Mouse (Mus musculus) heart, embryonic 12.5 days (tissue): ENCODE measurements at regions not wholly inside any gene's neighbourhood (a gene's known extent, or its start where the extent isn't known, plus 50 kb on each side); places are given as distances from the start of the nearest gene placed in this dataset.

ENCODE experiments used
- ATAC-seq: fragments of 200-750 bp; cut with Nextera tagmentation; 2 replicates; pipeline ENCODE4 v1.8.0; 2017; ENCODE audit warnings: moderate TSS enrichment, moderate library complexity; ENCODE audit not compliant: insufficient number of reproducible peaks, low FRiP score
- H3K27ac ChIP-seq: fragments of 300-500 bp; sonication (generic); 2 replicates; pipeline ENCODE4 v1.5.1; 2016; ENCODE audit warnings: mild to moderate bottlenecking, moderate library complexity; ENCODE audit not compliant: poor library complexity, severe bottlenecking
- H3K27me3 ChIP-seq: fragments of 300-500 bp; sonication (generic); replicated peaks from 2 replicates; pipeline ENCODE4 v1.6.1; 2016; ENCODE audit warnings: mild to moderate bottlenecking, moderate library complexity
- H3K36me3 ChIP-seq: fragments of 300-500 bp; sonication (generic); 2 replicates; pipeline ENCODE4 v1.6.1; 2016; ENCODE audit warnings: mild to moderate bottlenecking, moderate library complexity
- H3K4me1 ChIP-seq: fragments of 300-500 bp; sonication (generic); replicated peaks from 2 replicates; pipeline ENCODE4 v1.6.1; 2016; ENCODE audit warnings: mild to moderate bottlenecking
- H3K4me2 ChIP-seq: fragments of 300-500 bp; sonication (generic); 2 replicates; pipeline ENCODE4 v1.6.1; 2016; ENCODE audit warnings: mild to moderate bottlenecking, moderate library complexity
- H3K4me3 ChIP-seq: fragments of 300-500 bp; sonication (generic); 2 replicates; pipeline ENCODE4 v1.5.1; 2016; ENCODE audit warnings: mild to moderate bottlenecking
- H3K9ac ChIP-seq: fragments of 300-500 bp; sonication (generic); 2 replicates; pipeline ENCODE4 v1.6.1; 2016; ENCODE audit warnings: mild to moderate bottlenecking, moderate library complexity
- H3K9me3 ChIP-seq: fragments of 300-500 bp; sonication (generic); replicated peaks from 2 replicates; pipeline ENCODE4 v1.6.1; 2016; ENCODE audit warnings: mild to moderate bottlenecking, moderate library complexity
- WGBS: fragments of 180-500 bp; shearing (Covaris S2); methylation state at CpG from one replicate; pipeline ENCODE4 v1.1.7; 2016; 5-methylcytosine and 5-hydroxymethylcytosine counted together

DNA sequence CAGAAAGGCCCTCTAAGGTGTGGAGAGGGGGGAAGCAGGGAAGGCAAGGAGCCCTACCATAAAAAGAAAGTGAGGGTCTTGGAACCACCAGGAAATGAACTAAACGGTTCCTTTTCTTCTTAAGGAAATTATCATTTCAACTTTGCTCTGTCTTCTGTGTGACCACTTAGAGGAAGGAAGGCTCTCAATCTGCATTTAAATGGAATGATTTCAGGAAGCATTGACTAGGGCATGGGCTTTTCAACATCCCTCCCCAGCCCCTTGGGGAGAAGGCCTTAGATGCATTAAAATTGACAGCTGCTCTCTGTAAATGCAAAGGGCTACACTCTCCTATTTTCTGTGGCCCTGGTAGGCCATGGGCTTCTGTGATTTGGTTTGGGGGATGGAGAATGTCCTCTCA is 103.5 kb upstream of the Kirrel3 start:
- no peak for ATAC-seq
- Histone ChIP-seq H3K4me1 (no peaks in the 10 kb centered on the region), H3K27ac (no peak overlapping the region), H3K4me2 (no peak overlapping the region), H3K36me3 (no peaks in the 10 kb centered on the region), H3K9ac (no peak overlapping the region), H3K9me3 (no peaks in the 10 kb centered on the region), H3K4me3 (no peak overlapping the region), H3K27me3 (no peaks in the 10 kb centered on the region)
- WGBS = 45% methylated on average over 1 of the region's 1 CpGs

- no peak overlapping the region for H3K9ac ChIP-seq
- ATAC-seq = no peak
- H3K4me2 ChIP-seq = no peak overlapping the region
- H3K4me1 ChIP-seq = no peaks in the 10 kb centered on the region
- H3K27ac ChIP-seq = no peak overlapping the region
- H3K36me3 ChIP-seq = no peaks in the 10 kb centered on the region
- H3K27me3 ChIP-seq = no peaks in the 10 kb centered on the region
- no peaks in the 10 kb centered on the region for H3K9me3 ChIP-seq
- no peak overlapping the region for H3K4me3 ChIP-seq
- WGBS = 41% methylated on average over 4 of the region's 4 CpGs
Measured at GRCm38 (mm10) chr9:34386071-34386470, 99.6 kb upstream of the Kirrel3 start.

- ATAC-seq = no peak
- H3K4me2 ChIP-seq = no peak overlapping the region
- H3K9ac ChIP-seq = no peak overlapping the region
- no peak overlapping the region for H3K27ac ChIP-seq
- H3K9me3 ChIP-seq = no peaks in the 10 kb centered on the region
- WGBS = 55% methylated on average over 6 of the region's 6 CpGs
- H3K27me3 ChIP-seq = no peaks in the 10 kb centered on the region
- no peaks in the 10 kb centered on the region for H3K36me3 ChIP-seq
- peaks cover 22% of the 10 kb centered on the region for H3K4me1 ChIP-seq
- no peak overlapping the region for H3K4me3 ChIP-seq
Measured at GRCm38 (mm10) chr9:34393042-34393441, 92.7 kb upstream of the Kirrel3 start.

DNA sequence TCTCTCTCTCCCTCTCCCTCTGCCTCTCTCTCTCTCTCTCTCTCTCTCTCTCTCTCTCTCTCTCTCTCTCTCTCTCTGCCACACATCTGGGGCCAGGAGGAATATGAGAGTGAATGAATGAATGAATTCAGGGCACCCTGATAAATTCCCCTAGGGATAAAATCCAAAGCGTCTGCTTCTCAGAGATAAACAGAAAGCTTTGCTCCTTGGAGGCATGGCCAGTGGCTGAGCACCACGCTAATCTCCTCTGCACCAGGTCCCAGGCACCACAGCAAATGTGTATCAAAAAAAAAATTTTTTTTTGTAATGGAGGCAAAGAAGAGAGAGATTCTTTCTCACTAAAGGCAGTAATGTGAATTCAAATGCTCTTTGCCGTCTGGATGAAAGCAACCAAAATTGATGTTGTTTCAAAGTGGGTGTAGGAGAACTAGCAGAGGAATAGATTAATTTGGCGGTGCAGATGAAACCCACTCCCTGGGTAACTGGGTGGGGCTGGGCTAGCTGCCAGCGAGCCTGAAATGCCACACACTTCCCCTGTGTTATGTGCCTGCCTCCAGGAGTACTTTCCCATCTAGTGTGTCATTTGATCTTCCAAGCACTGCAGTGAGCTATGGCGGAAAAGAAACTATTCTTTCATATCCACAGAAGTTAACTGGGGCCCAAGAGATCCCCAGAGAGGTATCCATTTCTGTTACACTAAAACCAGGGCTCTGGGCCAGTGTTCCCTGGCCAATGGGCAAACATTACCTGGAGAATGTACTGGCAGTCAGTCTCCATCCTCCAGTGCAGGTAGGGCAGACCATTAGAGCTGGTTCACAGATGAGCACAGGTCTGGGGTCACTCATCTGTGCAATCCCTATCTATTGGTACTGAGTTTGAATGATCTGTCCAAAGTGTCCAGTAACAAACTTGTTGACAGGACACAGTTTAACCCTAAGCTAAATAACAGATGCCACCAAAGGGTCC is 89.6 kb upstream of the Kirrel3 start:
- H3K27ac ChIP-seq = no peak overlapping the region
- no peak overlapping the region for H3K9ac ChIP-seq
- H3K4me1 ChIP-seq = peaks cover 23% of the 10 kb centered on the region
- H3K27me3 ChIP-seq = no peaks in the 10 kb centered on the region
- no peak overlapping the region for H3K4me2 ChIP-seq
- no peaks in the 10 kb centered on the region for H3K36me3 ChIP-seq
- ATAC-seq = no peak
- H3K9me3 ChIP-seq = no peaks in the 10 kb centered on the region
- 25% methylated on average over 6 of the region's 6 CpGs for WGBS
- H3K4me3 ChIP-seq = no peak overlapping the region

- H3K4me1 ChIP-seq = no peaks in the 10 kb centered on the region
- H3K27ac ChIP-seq = no peak overlapping the region
- no peaks in the 10 kb centered on the region for H3K9me3 ChIP-seq
- H3K36me3 ChIP-seq = no peaks in the 10 kb centered on the region
- H3K4me3 ChIP-seq = no peak overlapping the region
- 75% methylated on average over 4 of the region's 4 CpGs for WGBS
- H3K4me2 ChIP-seq = no peak overlapping the region
- ATAC-seq = no peak
- peaks cover 4% of the 10 kb centered on the region; the same call in 1 of the 2 replicates for H3K27me3 ChIP-seq
- no peak overlapping the region for H3K9ac ChIP-seq
Measured at GRCm38 (mm10) chr9:34411699-34412098, 74.0 kb upstream of the Kirrel3 start.

DNA sequence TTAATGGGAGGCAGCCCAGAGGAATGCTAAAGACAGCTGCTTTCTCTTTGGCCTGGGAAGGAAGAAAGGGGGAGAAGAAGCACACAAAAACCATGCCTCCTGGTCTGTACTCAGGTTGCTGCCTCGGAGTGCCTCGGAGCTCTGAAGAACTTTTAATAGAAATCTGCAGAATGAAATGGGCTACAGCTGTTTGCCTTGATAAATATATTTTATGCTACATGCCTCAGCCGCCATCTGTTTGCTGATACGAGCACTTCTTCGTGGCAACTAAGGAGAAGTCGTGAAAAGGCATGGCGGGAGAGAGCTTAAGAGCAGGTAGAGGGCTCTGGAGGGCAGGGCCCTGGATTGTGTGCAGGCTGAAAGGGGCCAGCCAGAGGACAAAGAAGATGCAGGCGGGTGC is 69.5 kb upstream of the Kirrel3 start:
- Histone ChIP-seq H3K9me3 (no peaks in the 10 kb centered on the region), H3K4me3 (no peak overlapping the region), H3K36me3 (no peaks in the 10 kb centered on the region), H3K27me3 (peaks cover 9% of the 10 kb centered on the region; the same call in 1 of the 2 replicates), H3K9ac (no peak overlapping the region), H3K4me1 (no peaks in the 10 kb centered on the region), H3K4me2 (no peak overlapping the region), H3K27ac (no peak overlapping the region)
- no peak for ATAC-seq
- 74% methylated on average over 8 of the region's 8 CpGs for WGBS

- Histone ChIP-seq H3K9me3 (no peaks in the 10 kb centered on the region), H3K27ac (no peak overlapping the region), H3K36me3 (no peaks in the 10 kb centered on the region), H3K27me3 (0 out of 2 replicates have a peak, but pooled peaks cover 5% of the 10 kb centered on the region), H3K9ac (no peak overlapping the region), H3K4me1 (no peaks in the 10 kb centered on the region), H3K4me3 (no peak overlapping the region), H3K4me2 (no peak overlapping the region)
- WGBS = 88% methylated on average over 8 of the region's 8 CpGs
- ATAC-seq = no peak
Measured at GRCm38 (mm10) chr9:34418100-34418499, 67.6 kb upstream of the Kirrel3 start.

- Histone ChIP-seq H3K27ac (no peak overlapping the region), H3K36me3 (no peaks in the 10 kb centered on the region), H3K4me2 (no peak overlapping the region), H3K9ac (no peak overlapping the region), H3K9me3 (no peaks in the 10 kb centered on the region), H3K27me3 (0 out of 2 replicates have a peak, but pooled peaks cover 5% of the 10 kb centered on the region), H3K4me3 (no peak overlapping the region), H3K4me1 (no peaks in the 10 kb centered on the region)
- no peak for ATAC-seq
Measured at GRCm38 (mm10) chr9:34421956-34422355, 63.7 kb upstream of the Kirrel3 start.

DNA sequence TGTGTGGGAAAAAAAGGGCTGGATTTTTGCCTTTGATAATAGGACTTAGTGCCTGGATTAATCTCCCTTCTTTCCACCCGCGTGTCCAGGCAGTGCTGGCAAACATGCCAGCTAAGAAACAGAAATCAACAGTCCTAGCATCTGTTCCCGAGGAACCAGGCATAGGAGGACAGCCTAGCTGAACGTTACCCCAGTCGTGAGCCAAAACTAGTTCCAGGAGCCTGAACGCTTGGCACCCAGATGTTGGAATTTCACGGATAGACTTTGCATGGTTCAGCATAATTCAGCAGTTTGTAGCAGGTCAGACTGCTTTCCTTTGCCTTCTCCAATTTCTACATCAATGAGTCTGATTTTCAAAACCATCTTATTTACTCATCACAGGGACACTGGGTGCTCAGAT is 62.6 kb upstream of the Kirrel3 start:
- H3K9me3 ChIP-seq = no peaks in the 10 kb centered on the region
- no peaks in the 10 kb centered on the region for H3K4me1 ChIP-seq
- no peak for ATAC-seq
- no peak overlapping the region for H3K4me3 ChIP-seq
- no peak overlapping the region for H3K4me2 ChIP-seq
- 71% methylated on average over 7 of the region's 7 CpGs for WGBS
- 0 out of 2 replicates have a peak, but pooled peaks cover 5% of the 10 kb centered on the region for H3K27me3 ChIP-seq
- no peak overlapping the region for H3K9ac ChIP-seq
- no peaks in the 10 kb centered on the region for H3K36me3 ChIP-seq
- H3K27ac ChIP-seq = no peak overlapping the region

- H3K9ac ChIP-seq = no peak overlapping the region
- H3K27me3 ChIP-seq = no peaks in the 10 kb centered on the region
- no peaks in the 10 kb centered on the region for H3K4me1 ChIP-seq
- H3K27ac ChIP-seq = no peak overlapping the region
- H3K36me3 ChIP-seq = no peaks in the 10 kb centered on the region
- H3K9me3 ChIP-seq = 0 out of 2 replicates have a peak, but pooled peaks cover 3% of the 10 kb centered on the region
- ATAC-seq = no peak
- H3K4me3 ChIP-seq = no peak overlapping the region
- WGBS = 56% methylated on average over 4 of the region's 4 CpGs
- H3K4me2 ChIP-seq = no peak overlapping the region
Measured at GRCm38 (mm10) chr9:34426589-34426988, 59.1 kb upstream of the Kirrel3 start.

- Histone ChIP-seq H3K4me2 (no peak overlapping the region), H3K9ac (no peak overlapping the region), H3K27me3 (no peaks in the 10 kb centered on the region), H3K36me3 (no peaks in the 10 kb centered on the region), H3K4me1 (no peaks in the 10 kb centered on the region), H3K9me3 (0 out of 2 replicates have a peak, but pooled peaks cover 3% of the 10 kb centered on the region), H3K27ac (no peak overlapping the region), H3K4me3 (no peak overlapping the region)
- WGBS = 74% methylated on average over 8 of the region's 8 CpGs
- no peak for ATAC-seq
Measured at GRCm38 (mm10) chr9:34427711-34428110, 58.0 kb upstream of the Kirrel3 start.
